Mouse (Mus musculus): ENCODE measurements around the gene 1110051M20Rik.

DNA sequence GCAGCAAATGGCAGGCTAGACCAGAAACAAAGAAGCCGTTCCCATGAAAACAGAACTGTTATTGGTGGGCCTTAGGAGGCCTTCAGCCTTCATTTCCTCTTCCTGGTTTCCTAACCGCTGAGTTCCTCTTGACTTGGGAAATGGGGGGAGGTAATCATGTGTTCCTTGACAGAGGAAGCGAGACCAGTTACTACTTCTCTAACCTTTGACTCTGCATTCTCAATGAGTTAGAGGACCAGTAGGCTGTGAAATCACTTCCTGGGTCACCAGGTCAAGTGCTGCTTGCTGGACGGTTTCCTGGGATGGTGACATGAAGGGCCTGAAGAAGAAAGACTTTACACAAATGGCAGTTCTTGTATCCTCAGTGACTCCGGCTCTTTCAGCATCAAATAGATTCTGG, 32.1 kb downstream of the 1110051M20Rik start:
- no peak for TF ChIP-seq CTCF (IDR thresholded peaks at IDR 0.05; ENCODE audit: insufficient read depth, low read length)
- TF ChIP-seq POLR2A (IDR thresholded peaks at IDR 0.05; ENCODE audit: borderline replicate concordance, extremely low read depth, low read depth, low read length), result no peak
